Mouse (Mus musculus) heart, adult 11 months (tissue): ENCODE results near the gene Ccnb3.
"Not testable (repeated sequence)": the region's sequence is repeated elsewhere in the genome, so short reads cannot be mapped to it uniquely, and the experiment has no call there.

Experiments used
- DNase-seq: peaks from one replicate; pipeline ENCODE4 v3.0.0; 2022

The Ccnb3 gene

DNA sequence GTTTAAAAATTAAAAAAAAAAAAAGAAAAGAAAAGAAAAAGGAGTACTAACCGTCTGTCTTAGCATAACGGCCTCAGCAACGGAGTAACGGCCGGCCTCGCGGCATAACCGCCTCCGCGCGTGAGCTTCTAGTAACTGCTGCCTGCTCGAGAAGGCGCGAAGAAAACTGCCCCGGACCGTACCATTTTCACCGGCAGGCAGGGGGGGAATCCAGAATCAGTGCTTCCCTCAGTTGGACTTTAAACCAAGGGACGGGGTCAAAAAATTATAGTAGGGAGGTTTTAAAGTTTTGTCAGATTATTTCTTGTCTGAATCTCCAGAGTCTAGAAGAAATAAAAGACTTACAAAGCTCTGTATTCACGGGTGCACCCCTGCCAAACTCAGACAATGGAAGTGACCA lies at the start of gene Ccnb3:
Gene Ccnb3, minus strand, starts transcription at position 101 of the 400 bp plus-strand sequence.
- no peak for DNase-seq

DNA sequence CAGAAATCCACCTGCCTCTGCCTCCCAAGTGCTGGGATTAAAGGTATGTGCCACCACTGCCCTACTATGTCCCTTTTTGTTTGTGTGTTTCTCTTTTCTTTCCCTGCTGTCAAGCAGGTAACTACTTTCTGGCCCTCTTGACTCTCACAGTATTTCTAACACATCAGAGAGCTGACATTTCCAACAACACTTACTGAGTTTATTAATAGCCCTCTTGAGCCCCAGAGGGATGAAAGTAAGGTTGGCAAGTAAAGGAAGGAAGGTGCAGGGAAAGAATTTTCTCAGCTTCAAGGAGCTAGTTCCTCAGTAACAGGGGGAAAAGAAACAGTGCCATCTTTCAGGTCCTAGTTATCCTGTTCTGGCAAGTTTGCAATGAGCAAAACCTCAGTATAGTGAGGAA lies 48.9 kb upstream of the Ccnb3 start:
- DNase-seq, result no peak

- DNase-seq, result no peak
Measured at GRCm38 (mm10) chrX:7085878-7086277, 44.5 kb upstream of the Ccnb3 start.

GRCm38 (mm10) chrX:7079820-7080429 lies 38.5 kb upstream of the Ccnb3 start:
- DNase-seq, result no peak

GRCm38 (mm10) chrX:7068002-7068401 lies 26.6 kb upstream of the Ccnb3 start:
- no peak for DNase-seq

- DNase-seq, result no peak
Measured at GRCm38 (mm10) chrX:7067219-7067618, 25.8 kb upstream of the Ccnb3 start, which contains the start of gene Akap4. Akap4 (plus strand) TSS chrX:7067519.

DNA sequence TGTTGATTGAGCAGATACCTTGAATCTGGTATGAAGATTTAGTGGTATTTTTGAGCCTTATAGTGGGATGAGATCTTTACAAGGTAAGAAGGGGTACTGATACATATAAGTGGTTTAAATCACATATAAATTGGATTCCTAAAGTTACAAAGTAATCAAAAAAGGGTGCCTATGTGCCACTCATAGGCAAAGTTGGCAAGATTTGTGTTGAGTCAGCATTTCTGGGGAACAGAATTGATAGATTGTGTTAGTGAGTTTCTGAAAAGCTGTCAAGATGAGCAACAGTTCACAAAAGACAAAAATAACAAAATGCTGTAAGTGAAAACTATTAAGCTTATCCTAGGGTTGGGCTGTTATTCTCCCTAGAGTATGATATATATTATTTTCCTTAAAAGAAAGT lies 22.7 kb upstream of the Ccnb3 start:
- DNase-seq, result no peak

- no peak for DNase-seq
Measured at GRCm38 (mm10) chrX:7057634-7058033, 16.2 kb upstream of the Ccnb3 start.

DNA sequence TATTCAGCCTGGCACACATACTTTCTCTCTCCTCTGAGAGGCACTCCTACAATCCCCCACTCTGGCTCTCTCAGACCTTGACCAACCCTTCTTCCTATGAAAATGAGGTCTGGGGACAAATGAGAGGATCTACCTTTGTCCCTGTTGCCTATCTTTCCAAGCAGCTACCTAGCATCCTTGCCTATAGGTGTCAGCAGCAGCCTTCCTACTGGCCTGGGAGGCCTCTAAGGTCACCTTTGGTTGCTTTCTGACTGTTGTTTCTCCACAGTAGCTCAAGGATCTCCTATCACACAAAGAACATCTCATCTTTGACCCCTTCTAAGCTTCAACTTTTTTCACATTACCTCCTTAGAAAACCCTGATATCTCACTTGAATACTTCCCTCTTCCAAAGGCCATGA lies 15.6 kb upstream of the Ccnb3 start:
- no peak for DNase-seq

DNA sequence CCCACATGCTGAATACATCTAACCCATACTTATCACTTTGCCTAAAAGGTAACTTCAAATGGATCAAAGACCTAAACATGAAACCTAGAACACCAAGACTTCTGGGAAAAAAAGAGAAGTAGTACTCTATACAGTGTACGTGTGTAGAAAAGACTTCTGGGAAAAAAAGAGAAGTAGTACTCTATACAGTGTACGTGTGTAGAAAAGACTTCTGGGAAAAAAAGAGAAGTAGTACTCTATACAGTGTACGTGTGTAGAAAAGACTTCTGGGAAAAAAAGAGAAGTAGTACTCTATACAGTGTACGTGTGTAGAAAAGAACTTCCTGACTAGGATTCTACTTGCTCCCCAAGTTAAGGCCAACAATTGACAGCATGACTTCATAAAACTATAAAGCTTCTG lies 57.5 kb downstream of the Ccnb3 start:
- DNase-seq, result not testable (repeated sequence)

DNA sequence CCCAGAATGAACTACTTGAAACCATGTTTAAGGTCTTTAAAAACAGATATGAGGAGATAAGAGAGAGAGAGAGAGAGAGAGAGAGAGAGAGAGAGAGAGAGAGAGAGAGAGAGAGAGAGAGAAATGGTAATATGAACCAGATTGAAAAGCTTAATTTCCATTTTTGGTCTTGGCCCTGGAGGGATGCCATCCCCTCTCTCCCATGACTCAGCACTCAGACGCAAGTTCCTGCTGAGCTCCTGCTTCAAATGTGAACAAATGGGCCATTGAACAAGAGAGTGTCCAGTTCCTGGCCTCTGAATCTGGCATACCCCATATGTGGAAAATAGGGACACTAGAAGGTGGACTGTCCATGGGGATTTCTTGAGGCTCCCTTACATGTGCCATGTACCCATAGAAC lies 69.5 kb downstream of the Ccnb3 start:
- DNase-seq, result no peak

- DNase-seq, result no peak
Measured at GRCm38 (mm10) chrX:6968598-6968997, 72.8 kb downstream of the Ccnb3 start.
